Mouse (Mus musculus) CH12.LX (cell line): Measurements from ENCODE around the gene Vmn1r35.
"Not testable (repeated sequence)": the region's sequence is repeated elsewhere in the genome, so short reads cannot be mapped to it uniquely, and the experiment has no call there.

Source experiments
- POLR2A ChIP-seq: IDR thresholded peaks from 2 replicates; pipeline ENCODE4 v1.6.1; 2011; ENCODE audit warnings: low read depth, mild to moderate bottlenecking, improper control_type of control experiment, low read length
- RAD21 ChIP-seq: IDR thresholded peaks from 2 replicates; pipeline ENCODE4 v1.6.1; 2011; ENCODE audit warnings: low read depth, mild to moderate bottlenecking, low read length, improper control_type of control experiment, moderate library complexity
- TCF12 ChIP-seq: IDR thresholded peaks from 2 replicates; pipeline ENCODE4 v1.6.1; 2014; ENCODE audit warnings: low read depth, mild to moderate bottlenecking, inconsistent platforms, low read length, improper control_type of control experiment

DNA sequence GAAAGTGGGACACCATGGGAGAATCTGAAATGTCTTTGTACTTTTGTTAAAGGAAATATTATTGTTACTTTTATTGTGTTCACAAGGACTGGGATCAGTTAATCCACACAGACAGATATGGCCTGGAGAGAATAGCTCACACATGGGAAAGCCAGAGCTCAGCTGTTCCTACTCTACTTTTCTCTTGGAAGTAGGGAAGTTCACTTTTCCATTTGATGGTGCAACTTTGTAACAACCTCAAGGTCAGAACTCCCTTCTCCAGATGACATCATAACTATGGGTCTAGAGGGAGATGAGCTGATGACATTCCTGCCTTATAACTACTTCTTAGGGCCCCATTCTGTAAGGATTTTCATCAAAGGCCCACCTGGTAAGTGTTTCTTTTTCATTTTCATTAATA lies 43.4 kb upstream of the Vmn1r35 start, which contains the start of gene Vmn1r37:
- not testable (repeated sequence) for TF ChIP-seq TCF12, RAD21, POLR2A
